Mouse (Mus musculus): ENCODE results near the gene Ndufaf3.
"Not testable (repeated sequence)": the region's sequence is repeated elsewhere in the genome, so short reads cannot be mapped to it uniquely, and the experiment has no call there.

Ndufaf3 gene

DNA sequence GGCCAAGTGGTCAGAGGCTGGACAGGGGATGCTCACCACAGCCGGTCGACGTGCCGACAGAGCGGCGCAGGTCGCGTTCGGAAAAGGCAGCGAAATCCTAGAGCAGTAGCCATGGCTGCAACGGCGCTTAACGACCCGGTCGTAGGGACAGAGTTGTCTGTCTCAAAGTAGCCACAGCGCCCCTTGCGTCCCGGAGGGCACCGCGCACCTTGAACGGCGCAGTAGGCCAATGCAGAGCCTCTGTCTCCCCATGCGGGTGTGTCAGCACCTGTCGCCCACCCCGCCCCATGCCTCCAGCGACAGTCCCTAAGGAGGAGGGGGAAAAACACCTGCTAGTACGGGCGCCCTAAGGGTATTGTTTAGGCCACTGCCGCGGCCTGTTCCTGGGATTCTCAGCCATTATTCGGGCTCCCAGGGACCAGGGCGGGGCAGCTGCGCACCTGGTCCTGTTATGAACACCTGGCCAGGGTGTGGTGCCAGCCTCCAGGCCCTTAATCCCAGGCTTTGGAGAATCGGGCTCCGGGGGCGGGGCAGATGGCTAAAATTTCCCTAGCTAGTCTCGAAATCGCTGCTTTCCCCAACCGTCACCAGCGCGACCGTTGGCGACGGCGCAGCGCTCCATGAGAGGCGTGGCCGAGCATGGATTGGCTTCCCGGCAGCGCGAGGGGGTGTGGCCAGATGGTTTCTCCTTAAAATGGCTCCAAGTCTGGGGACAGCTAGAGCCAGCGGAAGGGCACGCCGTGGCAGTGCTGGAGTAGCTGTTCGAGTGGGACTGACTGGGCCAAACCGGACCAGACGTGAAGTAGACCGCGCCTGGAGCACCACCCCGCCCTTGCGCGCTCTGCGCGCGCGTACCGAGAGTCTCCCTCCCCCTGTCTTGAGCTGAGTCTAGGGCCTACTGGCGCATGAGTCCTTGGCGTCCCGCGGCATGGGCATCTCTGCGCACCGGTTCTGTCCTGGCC is at the start of gene Ndufaf3:
Gene Ndufaf3 (minus strand): TSS at position 620 of the 962 bp plus-strand sequence.
- in situ Hi-C loops (cut with MboI, MseI), result no loop called here

DNA sequence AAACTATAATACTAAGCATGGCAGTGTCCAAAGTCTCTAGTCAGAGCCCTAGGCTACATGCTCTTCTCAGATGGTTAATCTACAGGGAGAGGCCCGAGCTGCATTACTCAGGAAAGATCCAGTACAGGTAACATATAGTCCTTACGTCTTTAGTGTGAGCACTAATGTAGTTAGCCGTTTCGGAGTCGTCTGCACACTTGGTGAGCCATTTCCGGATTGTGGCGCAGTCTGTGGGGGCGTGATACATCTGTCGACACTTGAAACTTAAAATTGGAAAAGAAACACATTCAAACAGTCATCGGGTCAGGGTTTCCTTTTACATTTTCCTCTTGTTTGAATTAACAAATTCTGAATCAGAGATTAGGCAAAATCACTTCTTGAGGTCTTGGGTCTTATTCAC is 44.3 kb upstream of the Ndufaf3 start:
- in situ Hi-C loops (cut with MboI, MseI), result no loop called here

DNA sequence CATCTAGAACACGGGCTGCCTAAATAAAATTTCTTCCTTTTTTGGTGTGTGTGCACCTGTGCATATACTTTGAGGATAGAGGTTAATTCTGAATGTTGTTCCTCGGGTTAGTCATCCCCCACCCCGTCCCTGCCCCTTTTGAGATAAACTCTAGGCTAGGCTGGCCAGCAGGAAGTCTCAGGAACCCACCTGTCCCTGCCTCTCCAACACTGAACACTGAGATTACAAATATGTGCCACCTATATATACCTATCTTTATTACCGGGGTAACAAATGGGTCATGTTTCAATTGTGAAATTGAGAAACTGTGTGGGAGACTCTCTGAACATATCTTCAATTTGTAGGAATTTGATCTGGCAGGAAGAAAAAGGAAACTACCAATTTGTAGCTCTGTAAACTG is 41.7 kb upstream of the Ndufaf3 start:
- in situ Hi-C loops (cut with MboI, MseI), result no loop called here

DNA sequence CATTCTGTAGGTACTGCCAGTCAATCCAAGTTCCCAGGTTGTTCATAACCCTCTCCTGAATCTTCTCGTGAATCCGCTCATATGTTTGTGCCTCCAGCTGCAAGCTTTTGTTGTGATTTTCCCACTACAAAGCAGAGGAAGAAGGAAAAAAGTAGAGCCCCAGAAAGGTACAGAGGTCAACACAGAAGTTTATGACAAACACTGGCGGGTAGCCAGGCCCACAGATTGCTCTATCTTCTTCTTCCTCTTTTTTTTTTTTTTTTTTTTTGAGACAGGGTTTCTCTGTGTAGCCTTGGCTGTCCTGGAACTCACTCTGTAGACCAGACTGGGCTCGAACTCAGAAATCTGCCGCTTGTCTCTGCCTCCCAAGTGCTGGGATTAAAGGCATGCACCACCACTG is 40.7 kb upstream of the Ndufaf3 start:
- in situ Hi-C loops (cut with MboI, MseI), result not testable (repeated sequence)

DNA sequence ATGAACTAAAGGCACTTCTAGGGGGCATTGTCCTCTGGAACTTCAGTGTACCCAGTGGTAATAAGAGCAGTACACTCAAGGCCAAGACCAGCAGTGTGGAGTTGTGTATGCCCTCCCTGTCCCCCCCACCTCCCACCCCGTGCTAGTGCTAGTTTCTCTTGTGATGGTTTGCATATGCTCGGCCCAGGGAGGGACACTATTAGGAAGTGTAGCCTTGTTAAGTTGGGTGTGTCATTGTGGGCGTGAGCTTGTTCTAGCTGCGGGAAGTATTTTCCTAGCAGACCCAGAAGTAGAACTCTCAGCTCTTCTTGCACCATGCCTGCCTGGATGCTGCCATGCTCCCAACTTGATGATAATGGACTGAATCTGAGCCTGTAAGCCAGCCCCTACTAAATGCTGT is 34.8 kb upstream of the Ndufaf3 start:
- in situ Hi-C loops (cut with MboI, MseI), result no loop called here

DNA sequence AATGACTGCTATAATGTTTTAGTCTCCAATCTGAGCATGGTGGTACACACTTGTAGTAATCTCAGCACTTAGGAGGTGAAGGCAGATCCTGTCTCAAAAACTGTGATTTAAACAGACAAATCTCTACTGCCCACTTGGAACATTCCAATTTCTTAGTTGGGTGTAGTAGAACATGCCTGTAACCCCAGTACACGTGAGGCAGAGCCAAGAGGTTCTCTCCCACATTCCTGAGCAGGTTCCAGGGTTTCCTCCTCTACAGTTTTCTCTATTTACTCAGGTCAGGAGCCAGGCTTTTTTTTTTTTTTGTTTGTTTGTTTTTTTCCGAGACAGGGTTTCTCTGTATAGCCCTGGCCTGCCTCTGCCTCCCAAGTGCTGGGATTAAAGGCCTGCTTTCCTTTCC is 32.8 kb upstream of the Ndufaf3 start:
- in situ Hi-C loops (cut with MboI, MseI), result no loop called here

DNA sequence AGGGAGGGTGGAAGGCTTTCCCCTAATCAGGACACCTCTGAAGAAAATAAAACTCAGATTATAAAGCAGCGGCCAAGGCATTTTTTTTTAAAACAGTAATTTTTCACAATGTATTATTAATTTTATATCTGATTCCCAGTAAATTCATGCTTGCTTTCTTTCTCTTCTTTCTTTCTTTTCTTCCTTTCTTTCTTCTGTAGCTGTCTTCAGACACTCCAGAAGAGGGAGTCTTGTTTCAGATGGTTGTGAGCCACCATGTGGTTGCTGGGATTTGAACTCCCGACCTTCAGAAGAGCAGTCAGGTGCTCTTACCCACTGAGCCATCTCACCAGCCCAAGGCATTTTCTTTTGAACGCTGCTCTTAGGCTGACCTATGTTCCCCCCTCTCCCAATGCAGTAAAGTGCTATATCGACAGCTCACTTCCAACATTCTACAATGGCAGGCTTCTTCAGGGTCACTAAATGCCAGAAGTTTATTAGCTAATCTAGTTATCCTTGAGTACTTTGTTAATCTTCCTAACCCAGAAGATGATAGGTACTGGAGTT is 31.9 kb upstream of the Ndufaf3 start:
- in situ Hi-C loops (cut with MboI, MseI), result no loop called here

DNA sequence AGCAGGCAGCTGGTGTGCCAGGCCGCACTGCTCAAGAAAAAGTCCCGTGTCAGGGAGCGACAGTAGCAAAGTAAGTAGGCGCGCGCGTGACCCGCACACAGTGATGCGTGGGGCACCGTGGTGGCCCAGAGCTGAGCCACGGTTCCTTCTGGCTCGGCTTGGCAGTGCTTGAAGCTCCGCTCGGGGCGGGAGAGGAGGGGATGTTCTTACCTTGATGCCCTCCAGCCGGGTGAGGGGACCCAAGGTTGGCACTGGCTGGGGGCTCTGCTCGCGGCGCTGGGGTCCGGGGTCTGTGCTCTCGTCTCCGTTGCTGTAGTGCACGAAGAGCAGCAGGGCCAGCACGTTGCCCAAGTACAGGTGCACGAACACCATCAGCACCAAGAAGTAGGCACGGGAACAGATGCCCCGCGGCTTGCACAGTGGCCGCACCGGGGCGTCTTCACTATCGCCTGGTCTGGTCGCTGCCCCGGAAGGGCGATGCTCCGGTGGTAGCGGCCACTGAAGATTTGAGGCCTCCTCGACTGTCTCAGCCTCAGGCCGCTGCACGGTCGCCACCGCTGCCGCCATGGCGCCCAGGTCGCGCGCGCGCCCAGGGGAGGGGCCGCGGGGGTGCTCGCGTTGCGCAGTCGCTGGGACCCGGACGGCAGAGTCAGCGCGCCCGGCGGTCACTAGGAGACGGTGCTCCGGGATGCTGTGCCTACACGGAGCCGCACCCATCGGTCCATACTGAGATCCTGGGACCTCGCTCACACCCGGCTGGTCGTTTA is 29.9 kb upstream of the Ndufaf3 start, which contains the start of gene P4htm:
Gene P4htm (minus strand): TSS at position 670 of the 767 bp plus-strand sequence.
- in situ Hi-C loops (cut with MboI, MseI), result no loop called here

DNA sequence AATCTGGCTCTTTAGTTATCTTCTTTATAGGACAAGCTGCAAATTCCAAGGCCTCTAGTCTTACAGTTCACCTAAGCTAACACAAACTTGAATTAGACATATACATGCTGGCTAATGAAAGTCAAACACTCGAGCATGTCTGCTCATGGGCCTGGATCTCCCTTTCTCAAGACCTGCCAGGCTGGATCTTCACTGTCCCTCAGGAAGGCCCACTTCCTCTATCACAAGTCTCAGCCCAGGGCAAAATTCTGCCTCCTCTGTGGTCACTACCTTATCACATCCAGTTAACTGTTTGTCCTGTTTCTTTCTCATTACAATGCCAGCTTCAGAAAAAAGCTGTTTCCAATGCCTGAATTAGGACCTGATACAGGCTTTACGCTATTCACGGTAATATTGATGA is 27.1 kb upstream of the Ndufaf3 start:
- in situ Hi-C loops (cut with MboI, MseI), result no loop called here

DNA sequence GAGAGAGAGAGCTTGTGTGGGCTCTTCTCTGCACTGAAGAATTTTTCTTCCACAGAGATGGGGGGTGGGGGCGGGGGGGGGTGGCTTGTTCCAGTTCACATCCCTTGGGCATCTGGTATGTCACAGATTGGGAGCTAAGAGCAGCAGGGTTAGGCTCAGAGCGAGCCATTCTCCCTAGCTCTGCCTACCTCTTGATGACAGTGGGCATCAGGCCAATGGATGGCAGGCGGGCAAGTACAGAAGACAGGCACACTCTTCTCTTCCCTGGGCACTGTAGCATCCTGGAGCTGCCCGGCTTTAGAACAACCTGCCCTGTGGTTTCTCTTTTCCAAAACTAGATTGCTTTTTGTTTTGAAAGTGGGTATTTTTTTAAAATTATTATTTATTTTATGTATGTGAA is 24.2 kb upstream of the Ndufaf3 start:
- in situ Hi-C loops (cut with MboI, MseI), result no loop called here

DNA sequence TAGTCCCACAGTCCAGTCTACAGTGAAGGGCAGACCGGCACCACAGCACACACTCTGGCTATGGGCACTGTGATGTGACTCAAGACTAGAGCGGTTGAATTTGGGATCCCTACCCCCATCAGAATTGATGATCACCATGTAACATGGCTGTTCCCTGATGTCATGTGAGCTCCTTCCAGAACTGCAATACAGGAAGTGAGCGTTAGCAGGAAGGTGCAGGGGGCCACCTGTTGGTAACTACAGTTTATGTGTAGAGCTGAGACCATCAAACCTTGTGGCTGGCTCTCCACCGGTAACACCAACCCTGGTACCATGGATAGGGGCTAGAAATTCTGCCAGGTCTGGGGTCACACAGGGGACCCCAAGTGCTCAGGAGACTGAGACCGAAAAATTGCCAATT is 22.0 kb upstream of the Ndufaf3 start:
- in situ Hi-C loops (cut with MboI, MseI), result no loop called here

DNA sequence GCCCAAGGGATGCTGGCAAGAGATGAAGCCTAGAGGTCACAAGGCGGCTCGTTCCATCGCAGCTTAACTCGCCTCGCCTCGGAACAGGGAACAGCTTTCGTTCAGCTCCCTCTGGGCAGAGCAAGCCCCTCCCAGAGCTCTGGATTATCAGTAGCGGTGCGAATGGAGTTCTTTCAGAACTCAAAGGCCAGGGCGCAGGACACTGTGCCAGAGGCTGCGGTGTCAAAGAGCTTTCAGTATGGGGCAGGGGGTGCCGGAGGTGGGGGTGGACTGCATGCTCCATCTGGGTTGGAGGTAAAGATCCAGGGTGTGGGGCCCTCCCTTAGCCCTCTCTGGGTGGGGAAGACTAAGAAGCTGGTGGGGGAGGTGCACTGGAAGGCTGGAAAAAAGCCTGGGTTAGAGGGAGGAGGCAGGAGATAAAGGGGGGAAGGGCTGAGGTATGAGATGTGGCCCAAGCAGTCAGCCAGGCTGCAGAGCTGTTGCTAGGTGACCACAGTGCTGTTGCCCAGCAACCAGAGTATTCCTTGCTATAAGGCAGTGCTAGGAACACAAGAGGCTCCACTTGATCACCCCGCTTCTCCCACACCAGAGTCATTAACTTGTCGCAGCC is 20.4 kb upstream of the Ndufaf3 start:
- in situ Hi-C loops (cut with MboI, MseI), result no loop called here

DNA sequence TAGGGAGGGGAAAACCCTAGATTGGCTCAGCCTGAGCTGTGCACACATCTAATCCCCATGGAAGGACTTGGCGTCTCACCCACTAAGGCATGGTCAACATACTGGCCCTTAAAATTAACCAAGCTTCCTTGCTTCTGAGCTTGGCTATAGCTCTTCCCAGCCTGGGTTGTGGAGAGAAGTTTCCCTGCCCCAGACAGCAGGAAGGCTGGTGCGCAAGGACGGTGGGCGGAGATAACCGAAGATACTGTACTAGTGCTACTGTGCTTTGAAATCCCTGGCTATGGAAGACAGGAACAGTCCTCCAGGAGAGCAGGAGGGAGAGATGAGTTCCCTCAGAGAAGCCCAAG is 12.1 kb upstream of the Ndufaf3 start:
- in situ Hi-C loops (cut with MboI, MseI), result loop anchor here (5.0 kb wide), 1 partner anchor 478 kb away; the partner anchor contains the start of gene Trex1

DNA sequence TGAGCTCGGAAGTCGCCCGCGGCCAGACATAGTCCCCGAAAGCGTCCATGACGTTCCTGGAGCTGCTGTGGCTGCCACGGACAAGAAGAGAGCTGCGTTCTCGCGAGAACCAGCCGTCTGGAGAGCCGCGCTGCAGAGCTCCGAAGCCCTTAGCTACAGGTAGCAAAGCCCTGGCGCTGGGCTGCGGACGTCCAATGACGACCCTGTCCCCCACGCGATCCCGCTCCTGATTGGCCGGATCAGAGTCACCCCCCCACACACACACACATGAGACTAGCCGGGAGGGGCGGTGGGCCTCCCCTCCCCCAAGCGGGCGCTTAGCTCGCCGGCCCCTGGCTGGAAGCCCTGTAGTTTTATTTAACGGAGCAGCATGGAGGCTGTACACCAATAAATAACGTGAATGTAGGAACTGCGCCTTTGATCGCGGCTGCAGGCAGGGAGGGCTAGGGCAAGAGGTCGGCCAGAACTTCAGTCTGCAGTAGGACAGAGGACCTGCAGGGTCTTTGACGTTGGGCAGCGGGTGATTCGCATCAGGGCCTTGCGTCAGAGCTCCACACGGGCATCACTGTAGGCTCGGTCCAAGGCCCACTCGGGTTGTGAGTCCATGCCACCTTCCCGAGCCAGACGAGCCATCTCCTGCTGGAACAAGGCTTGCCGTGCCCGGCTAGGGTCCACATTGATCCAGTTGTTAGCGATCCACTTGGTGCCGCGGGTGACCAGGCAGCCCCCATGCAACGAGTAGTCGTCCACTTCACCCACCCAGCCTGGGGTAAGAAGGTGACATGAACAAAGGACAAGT is 11.5 kb upstream of the Ndufaf3 start, which contains the start of gene Wdr6:
Gene Wdr6 (minus strand): TSS at position 195 of the 799 bp plus-strand sequence.
- in situ Hi-C loops (cut with MboI, MseI), result loop anchor here (5.0 kb wide), 1 partner anchor 479 kb away; the partner anchor contains the start of gene Trex1

DNA sequence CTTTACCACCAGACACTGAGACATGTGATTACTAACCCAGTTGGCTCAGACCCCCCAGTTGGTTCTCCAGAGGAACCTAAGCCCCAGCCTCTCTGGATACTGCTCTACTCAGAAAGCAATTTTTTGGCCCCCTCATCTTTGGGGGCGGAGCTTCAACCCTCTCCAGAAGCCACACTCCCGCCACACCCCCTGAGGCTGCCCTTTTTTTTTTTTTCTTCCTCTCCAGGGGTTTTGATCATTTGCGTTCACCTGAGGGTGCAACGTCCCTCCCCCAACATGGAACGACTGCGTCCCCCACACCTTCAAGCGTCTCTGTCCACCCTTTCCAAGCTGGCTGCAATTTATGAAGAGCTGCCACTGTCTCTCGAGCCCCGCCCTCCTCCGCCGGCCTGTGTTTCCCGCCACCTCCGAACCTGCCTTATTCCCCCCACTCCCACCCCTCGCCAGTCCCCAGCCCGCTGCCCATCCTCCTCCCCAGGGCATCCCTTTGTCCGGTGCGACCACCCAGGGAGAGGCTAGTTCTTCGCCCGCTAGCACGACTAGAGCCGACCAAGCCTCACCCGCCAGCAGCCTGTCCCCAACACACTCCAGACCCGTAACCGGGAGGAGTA is 10.8 kb upstream of the Ndufaf3 start:
- in situ Hi-C loops (cut with MboI, MseI), result loop anchor here (5.0 kb wide), 1 partner anchor 479 kb away; the partner anchor contains the start of gene Trex1

DNA sequence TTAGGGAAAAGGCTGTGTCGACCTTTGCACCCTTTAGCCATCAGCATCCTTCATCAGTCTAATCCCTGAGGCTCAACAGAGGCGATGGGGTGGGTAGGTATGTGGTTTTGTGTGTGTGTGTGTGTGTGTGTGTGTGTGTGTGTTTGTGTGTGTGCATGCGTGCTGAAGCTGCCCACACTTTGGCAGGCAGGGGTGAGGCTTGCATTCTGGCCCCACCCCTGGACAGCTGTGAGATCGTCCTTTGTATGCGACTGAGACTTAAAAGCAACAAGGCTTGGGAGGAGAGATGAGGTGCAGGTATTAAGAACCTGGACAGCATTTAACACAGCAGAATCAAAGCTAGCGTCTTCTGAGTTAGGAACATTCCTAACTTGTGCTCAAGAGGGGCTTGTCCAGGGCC is 9.8 kb upstream of the Ndufaf3 start:
- in situ Hi-C loops (cut with MboI, MseI), result loop anchor here (5.0 kb wide), 1 partner anchor 480 kb away; the partner anchor contains the start of gene Trex1

DNA sequence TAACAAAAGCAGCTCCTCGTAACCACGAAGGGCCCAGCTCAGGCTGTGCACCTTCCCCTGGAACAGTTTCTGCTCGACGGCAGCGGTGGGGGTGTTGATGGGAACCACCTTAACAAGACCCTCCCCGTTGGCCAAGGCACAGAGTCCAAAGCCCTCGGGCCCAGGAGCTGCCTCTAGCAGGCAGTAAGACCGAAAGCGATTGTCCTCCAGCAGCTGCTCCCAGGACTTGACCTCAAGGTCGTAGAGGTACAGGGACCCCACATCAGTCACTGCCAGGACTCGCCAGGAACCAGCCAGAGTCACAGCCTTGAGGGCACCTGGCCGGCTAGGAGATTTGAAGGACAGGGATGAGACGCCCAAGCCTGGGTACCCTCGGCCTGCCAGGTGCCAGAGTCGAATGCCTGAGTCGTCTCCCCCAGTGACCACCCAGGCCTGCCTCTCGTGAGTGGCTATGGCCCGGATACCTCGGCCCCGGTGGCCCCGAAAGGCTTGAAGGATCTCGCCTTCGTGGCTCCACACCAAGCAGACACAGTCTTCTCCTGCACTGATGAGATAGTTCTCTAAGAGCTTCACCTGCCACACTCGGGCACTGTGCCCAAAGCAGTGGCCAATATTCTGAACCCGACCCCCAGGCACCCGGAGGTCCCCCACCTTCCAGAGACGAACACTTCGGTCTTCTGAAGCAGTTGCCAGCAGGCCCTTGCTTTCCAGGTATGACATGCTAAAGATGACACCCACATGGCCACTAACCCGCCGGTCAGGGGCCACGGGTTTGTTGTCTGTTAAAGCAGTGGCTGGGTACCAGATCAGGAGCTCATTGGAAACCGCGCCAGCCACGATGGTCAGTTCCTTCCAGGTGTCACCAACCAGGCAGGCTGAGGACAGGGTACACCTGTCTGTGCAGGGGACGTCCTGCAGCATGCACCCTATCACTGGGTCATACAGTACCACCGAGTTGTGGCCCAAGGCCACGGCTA is 8.4 kb upstream of the Ndufaf3 start:
- in situ Hi-C loops (cut with MboI, MseI), result loop anchor here (5.0 kb wide), 1 partner anchor 482 kb away; the partner anchor contains the start of gene Trex1

DNA sequence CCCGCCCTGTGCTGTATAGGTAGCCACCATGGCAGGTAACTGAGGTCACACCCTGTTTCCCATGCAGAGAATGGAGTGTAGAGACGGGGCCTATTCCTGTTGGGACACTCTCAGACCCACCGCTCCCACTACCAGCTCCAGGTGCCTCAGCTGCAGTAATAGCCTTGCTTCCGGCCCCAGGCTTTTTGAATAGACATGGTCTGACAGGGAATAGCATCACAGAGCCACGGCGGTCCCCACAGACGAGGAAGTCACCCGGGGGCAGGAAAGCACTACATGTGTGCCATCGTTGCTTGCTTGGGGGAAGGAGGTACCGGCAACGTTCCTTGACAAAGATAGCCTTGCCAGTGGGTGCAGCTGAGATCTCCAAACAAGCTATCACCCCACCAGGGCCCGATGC is 7.7 kb upstream of the Ndufaf3 start:
- in situ Hi-C loops (cut with MboI, MseI), result loop anchor here (5.0 kb wide), 1 partner anchor 482 kb away; the partner anchor contains the start of gene Trex1
